Mouse (Mus musculus): ENCODE measurements around the gene Shd. TPM values are rescaled to one million over a fixed set of nuclear protein-coding genes. Genes with fewer than 3 reads are reported as not detected.

Shd gene
- polyA plus RNA-seq, 1 experiment = 57.6 TPM

DNA sequence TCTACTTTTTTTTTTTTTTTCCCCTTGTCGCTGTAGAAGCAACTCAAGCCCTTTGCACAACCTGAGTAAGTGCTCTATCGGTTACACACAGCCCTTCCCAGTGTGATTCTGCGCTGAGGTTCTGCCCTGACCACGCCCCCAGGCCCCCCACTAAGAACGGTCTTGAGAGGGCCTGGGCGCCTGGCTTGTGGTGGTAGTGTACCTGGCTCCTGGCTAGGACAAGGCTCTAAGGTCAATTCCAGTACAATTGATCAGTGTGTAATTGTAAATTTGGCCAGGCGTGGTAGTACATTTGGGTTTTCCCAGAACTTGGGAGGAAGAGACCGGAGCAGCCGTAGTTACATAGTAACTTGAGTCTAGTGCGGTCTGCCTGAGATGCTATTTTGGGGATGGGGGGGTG is 36.7 kb downstream of the Shd start:
- DNase-seq (ENCODE audit: extremely low spot score in 1 of 2, low spot score in 1 of 2) = no peak

- no peak for DNase-seq (ENCODE audit: extremely low spot score in 1 of 2, low spot score in 1 of 2)
These were observed 37.4 kb downstream of the Shd start for GRCm38 (mm10) chr17:56007444-56008355.

GRCm38 (mm10) chr17:56008356-56009087 is 38.3 kb downstream of the Shd start:
- DNase-seq (ENCODE audit: extremely low spot score in 1 of 2, low spot score in 1 of 2) = peak; percentile 95 to 97

DNA sequence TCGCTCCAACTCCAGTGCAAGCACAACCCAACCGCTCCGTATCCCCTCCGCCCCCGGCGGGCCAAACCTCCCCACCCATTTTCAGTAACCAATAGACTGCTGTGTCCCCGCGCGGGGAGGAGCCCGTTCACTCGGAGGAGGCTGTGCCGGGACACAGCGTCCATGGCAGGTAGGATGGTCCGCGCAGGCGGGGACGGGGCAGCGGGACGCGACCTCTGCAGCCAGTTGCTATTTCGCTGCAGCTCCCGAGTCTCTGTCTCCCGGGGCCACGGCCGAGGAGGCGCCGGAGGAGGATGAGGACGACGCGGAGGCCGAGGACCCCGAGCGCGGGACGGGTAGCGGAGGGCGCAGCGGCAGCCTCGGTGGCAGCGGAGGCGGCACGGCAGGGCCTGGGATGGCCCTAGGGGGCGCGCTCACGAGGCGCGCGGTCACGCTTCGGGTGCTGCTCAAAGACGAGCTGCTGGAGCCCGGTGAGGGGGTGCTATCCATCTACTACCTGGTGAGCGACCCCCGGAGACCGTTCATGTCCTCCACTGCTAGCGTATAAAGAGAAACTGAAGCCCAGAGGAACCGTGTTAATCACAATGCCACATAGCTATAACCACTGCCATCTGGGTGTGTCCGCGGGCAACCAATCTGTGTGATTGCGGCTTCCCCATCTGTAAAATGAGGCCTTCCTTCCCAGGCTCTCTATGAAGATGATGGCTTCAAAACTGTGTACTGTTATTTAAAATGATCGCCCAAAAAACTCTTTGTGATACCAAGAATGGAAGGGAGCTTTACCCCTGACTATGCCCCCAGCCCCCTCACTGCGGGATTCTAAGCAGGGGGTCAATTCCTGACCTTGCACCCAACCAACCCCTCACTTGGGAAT is 39.1 kb downstream of the Shd start:
- peak; percentile 84 to 93 for DNase-seq (ENCODE audit: extremely low spot score in 1 of 2, low spot score in 1 of 2)

DNA sequence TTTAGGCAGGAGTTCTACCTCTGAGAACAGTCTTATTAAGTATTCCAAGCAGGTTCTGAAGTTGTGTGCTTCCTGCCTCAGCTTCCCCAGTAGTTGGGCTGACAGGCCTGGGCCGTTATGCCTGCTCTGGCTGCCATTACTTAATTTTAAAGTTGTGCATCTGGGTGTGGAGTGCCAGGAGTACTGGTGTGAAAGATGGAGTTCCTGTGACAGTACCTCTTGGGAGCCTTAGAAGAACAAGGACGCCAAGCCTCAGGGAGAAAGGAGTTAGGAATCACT is 39.6 kb downstream of the Shd start:
- DNase-seq (ENCODE audit: extremely low spot score in 1 of 2, low spot score in 1 of 2) = no peak

GRCm38 (mm10) chr17:56010255-56010654 is 40.0 kb downstream of the Shd start:
- DNase-seq (ENCODE audit: extremely low spot score in 1 of 2, low spot score in 1 of 2) = no peak

DNA sequence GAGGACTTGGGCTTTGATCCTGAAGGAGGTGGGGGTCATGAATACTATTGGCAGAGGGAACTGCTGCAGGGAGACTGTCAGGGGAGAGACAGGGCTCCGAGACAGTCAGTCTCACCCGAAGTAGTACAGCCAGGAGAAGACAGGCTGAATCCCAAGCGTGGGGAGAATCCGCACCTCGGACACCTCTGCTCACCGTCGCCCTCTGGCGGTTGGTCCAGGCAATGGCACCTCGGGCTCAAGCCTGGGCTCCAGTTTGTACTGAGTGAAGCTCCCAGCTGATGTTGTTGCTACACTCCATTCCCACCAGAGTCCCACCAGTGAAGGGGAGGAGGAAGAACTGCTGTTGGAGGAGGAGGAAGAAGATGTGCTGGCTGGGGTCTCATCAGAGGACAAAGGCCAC is 40.4 kb downstream of the Shd start:
- peak in 1 of 2 experiments; percentile 80 for DNase-seq (ENCODE audit: extremely low spot score in 1 of 2, low spot score in 1 of 2)

DNA sequence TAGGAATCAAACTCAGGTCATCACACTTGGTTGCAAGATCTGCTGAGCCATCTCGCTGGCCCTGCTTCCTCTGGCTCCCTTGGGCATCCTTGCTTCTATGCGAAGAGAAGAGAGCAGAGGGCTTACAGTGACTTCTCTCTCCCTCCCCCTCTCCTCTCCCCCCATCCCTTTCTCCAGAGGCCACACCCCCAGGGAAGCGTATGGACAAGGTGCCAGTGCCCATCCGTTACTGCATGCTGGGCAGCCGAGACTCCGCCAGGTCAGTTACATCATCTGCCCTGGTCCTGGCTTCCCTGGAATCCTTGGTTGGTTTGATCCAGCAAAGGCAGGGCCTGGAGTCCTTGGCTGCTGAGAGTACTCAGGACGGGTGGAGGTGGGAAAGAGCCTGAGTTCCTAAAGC is 41.2 kb downstream of the Shd start:
- no peak for DNase-seq (ENCODE audit: extremely low spot score in 1 of 2, low spot score in 1 of 2)

DNA sequence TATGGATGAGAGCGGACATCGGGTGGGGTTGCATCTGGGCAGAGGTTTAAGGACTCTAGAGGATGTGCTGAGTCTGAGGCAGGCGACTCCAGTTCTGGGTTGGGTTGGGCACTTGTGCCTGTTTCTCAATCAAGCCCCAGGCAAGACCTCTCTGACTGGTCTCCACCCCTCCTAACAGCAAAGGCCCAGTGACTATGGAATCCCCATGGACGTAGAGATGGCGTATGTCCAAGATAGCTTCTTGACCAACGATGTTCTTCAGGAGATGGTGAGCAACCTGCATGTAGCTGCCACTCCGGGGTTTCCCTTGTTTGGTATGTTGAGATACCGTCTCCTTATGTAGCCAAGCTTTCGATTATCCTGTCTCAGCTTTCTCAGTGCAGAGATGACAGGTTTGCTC is 45.0 kb downstream of the Shd start:
- DNase-seq (ENCODE audit: extremely low spot score in 1 of 2, low spot score in 1 of 2) = no peak

DNA sequence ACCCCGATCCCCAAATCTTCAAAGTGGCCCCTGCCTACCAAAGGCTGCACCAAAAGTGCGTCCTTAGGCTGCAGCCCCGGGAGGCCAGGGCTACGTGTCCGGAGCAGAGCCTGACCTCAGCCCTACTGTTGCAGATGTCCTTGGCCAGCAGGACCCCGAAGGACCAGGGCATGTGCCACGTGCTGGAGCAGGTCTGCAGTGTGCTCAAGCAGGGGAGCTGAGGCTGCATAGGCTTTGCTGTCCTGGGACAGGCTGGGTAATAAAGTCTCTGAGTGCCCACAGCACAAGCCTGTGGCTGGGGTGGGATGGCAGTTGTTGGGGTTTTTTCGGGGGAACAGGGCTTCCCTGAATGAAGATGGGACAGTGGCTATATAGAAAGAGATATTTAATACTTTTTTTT is 46.1 kb downstream of the Shd start:
- no peak for DNase-seq (ENCODE audit: extremely low spot score in 1 of 2, low spot score in 1 of 2)

GRCm38 (mm10) chr17:56016793-56017785 is 46.8 kb downstream of the Shd start:
- no peak for DNase-seq (ENCODE audit: extremely low spot score in 1 of 2, low spot score in 1 of 2)

DNA sequence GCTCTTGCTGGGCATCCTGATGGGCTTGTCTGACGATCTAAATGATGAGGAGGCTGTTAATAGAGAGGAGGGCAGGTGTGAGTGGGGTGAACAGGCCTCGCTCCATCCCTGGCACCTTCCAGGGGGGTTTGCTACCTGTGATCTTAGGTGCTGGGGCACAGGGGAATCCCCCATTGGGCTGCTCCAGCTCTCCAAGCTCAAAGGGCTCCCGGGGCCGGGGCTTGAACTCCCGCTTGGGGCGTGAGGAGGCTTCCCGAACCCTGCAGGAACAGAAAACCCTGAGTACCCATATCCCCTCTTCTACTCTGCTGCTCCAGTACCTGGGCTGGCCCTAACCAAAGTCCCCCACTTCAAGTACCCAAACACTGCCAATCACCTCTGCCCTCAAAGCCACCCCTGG is 47.6 kb downstream of the Shd start:
- DNase-seq (ENCODE audit: extremely low spot score in 1 of 2, low spot score in 1 of 2) = no peak

- peak in 1 of 2 experiments; percentile 77 for DNase-seq (ENCODE audit: extremely low spot score in 1 of 2, low spot score in 1 of 2)
These were observed 48.3 kb downstream of the Shd start for GRCm38 (mm10) chr17:56018347-56019131.

DNA sequence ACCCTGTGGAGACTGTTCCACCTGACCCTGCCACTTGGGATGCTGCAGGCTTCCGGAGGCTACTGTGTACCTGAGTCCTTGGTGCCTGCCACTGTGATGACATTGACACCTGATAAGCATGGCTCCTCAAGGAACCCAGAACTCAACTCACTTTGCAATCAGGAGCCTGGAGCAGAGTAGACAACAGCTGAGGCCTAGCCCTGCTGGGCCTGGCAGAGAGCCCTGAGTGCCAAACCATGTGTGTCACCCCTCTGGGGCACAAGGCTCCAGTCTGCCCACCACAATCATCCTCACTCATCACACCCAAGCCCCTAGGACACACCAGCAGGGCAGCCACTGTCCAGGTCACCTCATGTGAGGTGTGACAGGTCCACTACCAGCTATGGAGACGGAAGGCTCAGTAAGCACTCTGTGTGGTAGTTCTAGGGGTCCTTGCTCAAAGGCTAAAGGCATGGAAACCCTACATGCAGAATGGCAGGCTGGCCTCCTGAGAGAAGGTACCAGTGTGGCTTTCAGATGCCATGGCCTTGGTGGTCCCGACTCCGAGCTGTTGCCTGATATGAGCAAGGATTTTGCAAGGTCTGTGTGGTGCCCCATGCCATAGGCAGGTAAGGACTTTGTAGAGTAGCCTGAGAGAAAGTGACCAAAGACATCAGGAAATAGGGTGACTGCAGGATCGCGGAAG is 50.3 kb downstream of the Shd start:
- DNase-seq (ENCODE audit: extremely low spot score in 1 of 2, low spot score in 1 of 2) = no peak

DNA sequence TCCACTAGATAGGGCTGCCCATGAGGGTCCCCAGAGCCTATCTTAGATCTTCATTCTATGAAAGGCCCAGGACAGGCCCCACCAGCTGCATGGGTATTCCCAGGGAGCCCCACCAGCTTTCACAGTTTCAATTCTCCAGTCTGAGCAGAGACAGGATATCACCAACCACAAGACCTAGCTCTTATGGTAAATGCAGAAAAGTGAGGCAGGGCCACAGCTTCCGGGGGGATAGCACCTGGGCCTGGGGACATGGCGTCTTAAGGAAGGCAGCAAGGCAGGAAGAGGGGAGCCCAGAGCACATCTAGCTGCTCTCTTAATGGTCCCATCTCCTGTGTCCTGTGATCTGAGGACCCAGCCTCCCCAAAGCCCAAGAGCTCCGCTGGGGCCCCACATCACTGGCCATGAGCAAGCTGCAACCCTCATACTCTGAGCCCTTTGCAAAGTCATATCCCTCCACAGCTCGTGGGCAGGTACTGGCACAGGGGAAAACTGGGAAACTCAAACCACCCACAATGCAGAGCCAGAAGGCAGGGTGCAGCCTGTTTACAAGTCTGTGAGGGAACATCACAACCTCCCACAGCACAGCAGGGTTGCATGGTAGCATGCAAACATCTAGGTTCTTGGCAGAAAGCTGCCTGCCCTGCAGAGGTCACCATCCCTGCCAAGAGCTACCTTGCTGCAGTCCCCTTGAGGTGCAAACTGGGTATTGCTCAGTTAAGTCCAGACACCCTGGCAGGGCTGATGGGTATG is 51.1 kb downstream of the Shd start:
- DNase-seq (ENCODE audit: extremely low spot score in 1 of 2, low spot score in 1 of 2) = peak; percentile 70 to 82

DNA sequence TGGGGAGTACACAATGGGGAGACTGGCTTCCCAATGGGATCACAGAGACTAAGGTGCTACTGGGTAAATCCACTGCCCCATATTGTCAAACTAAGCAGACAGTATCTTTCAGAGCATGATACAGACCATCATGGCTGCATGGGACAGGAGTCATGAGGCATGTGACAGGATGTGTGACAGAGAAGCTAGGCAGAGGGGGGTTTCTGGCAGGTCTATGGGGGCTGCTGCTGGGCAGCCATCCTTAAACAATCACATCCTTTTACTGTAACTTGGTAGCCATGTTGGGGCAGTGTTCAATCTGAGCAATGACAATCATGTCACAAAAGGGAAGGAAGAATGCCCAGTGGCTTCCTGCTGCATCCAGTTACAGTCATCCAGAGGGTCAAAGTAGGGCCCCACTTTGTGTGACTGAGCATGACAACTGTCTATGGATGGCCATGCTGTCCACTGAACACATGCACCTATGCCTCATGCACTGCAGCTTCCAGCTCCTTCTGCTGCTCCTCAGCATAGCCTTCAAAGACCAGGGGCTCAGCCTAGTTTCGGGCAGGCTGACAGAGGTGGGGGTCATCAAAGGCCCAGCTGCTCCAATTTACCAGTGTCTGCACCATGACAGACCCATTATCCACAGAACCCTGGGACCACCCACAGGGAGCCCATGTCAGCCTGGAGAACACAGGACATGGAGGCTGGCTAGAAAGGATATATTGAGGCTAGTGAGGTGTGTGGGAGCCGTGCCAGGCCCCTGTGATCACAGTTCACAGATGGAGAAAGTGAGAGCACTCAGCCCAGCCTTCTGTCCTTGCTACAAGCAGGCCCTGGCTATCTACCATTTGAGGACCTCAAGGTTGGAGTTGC is 52.1 kb downstream of the Shd start:
- DNase-seq (ENCODE audit: extremely low spot score in 1 of 2, low spot score in 1 of 2) = no peak

DNA sequence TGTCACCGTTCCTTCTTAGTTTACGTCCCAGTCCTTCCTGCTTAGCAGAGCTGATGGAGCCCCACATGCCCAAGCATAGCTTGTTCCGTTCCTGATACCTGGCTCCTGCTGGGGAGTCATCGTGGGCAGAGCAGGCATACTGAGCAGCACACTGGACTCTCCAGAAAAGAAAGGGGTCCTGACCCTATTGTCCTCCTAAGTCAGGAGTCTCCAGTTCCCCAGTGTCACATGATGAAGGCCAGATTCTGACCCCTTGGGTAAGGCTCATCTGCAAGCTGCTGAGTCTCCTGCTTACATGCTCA is 52.7 kb downstream of the Shd start:
- DNase-seq (ENCODE audit: extremely low spot score in 1 of 2, low spot score in 1 of 2) = no peak
